Mouse (Mus musculus): ENCODE data around the gene Lcmt1. TPM values are rescaled to one million over a fixed set of nuclear protein-coding genes. Genes with fewer than 3 reads are reported as not detected.

The Lcmt1 gene
- polyA plus RNA-seq, 1 experiment from 2014 or later, result 100 TPM

DNA sequence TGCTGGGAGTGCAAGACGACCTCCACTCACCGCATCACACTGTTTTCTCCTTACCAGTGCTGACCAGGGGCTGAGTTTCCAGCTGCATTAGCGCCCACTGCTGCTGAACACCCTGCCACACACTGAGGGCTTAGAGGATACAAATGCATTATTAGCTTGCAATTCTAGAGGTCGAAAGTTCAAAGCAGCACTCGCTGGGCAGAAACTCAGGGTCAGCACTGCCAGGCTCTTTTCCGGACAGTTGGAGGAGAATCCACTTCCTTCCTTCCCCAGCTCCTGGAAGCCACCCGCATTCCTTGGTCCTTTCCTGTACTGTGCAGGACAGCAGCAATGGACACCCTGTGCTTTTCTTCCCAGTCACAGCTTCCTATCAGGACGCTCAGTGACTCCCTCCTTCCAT is 31.2 kb upstream of the Lcmt1 start:
- Histone ChIP-seq H3K27ac (replicated peaks; ENCODE audit: low read depth, low read length) (no peak overlapping the region), H3K9ac (replicated peaks; ENCODE audit: low read length) (no peak overlapping the region), H3K4me2 (ENCODE audit: low read length) (no peak overlapping the region), H3K36me3 (ENCODE audit: control insufficient read depth, insufficient read depth, low read length) (no peaks in the 10 kb centered on the region), H3K9me3 (ENCODE audit: control insufficient read depth, low read length) (no peaks in the 10 kb centered on the region), H3K27me3 (ENCODE audit: control insufficient read depth, insufficient read depth, low read length) (no peaks in the 10 kb centered on the region), H3K4me3 (replicated peaks; ENCODE audit: low read depth, low read length) (no peak overlapping the region), H3K4me1 (ENCODE audit: control insufficient read depth, insufficient read depth, low read length) (no peaks in the 10 kb centered on the region)
- no peak for ATAC-seq (ENCODE audit: low FRiP score, low TSS enrichment)
- DNase-seq, result no peak
- WGBS, result 62% methylated on average over 8 of the region's 8 CpGs

DNA sequence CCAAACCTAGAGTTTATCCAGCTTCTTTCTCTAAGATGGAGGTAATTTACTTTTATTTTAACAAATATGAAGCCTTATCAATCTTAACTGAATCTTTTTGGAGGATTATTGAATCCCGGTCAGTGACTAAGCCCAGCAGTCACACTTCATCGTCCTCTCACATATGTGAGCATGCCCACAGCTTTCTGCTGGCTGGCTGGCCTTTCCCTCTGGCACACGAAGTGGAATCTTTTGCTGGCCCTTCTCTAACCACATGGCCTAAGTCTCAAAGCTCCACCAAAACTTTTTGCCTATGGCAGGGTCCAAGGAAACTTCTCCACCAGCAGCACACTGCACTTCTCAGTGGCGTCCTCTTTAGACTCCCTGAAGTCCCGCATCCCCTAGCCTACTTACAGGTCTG is 27.7 kb upstream of the Lcmt1 start:
- Histone ChIP-seq H3K4me2 (ENCODE audit: low read length) (no peak overlapping the region), H3K4me1 (ENCODE audit: control insufficient read depth, insufficient read depth, low read length) (no peaks in the 10 kb centered on the region), H3K9me3 (ENCODE audit: control insufficient read depth, low read length) (no peaks in the 10 kb centered on the region), H3K36me3 (ENCODE audit: control insufficient read depth, insufficient read depth, low read length) (no peaks in the 10 kb centered on the region), H3K9ac (replicated peaks; ENCODE audit: low read length) (no peak overlapping the region), H3K4me3 (replicated peaks; ENCODE audit: low read depth, low read length) (no peak overlapping the region), H3K27me3 (ENCODE audit: control insufficient read depth, insufficient read depth, low read length) (no peaks in the 10 kb centered on the region), H3K27ac (replicated peaks; ENCODE audit: low read depth, low read length) (no peak overlapping the region)
- no peak for ATAC-seq (ENCODE audit: low FRiP score, low TSS enrichment)
- 42% methylated on average over 5 of the region's 5 CpGs for WGBS
- DNase-seq, result peak; percentile 3

DNA sequence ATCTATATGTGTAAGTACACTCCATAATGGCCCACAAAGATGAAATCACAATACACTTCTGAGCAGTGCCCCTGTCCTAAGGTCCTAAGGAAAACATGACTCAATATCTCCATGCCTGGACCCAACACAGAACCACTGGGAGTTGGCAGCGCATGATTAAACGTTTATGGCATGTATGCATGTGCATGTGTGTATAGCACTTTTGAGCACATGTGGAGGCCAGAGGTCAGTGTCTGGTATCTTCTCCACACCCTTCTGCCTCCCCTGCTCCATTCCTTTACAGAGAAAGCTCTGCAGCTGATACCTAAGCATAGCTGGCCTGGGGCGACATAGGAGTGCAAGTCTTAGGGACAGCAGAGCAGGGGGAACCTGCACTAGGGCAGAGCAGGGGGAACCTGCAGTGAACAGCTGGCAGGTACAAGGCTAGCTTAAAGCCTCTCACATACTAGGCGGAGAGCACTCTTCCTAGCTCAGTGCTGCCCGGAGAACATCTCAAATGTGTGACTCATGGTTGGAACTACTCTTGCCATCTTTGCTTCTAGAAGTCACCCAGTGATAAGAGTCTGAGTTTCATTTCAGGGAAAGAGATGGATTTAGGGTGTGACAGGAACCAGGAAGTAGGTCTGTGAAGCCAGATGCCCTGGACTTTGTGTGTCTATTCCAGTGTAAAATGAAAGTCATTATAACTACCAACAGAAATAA is 25.4 kb upstream of the Lcmt1 start:
- no peaks in the 10 kb centered on the region for H3K4me1 ChIP-seq (ENCODE audit: control insufficient read depth, insufficient read depth, low read length)
- 95% methylated on average over 5 of the region's 5 CpGs for WGBS
- H3K4me3 ChIP-seq (replicated peaks; ENCODE audit: low read depth, low read length), result no peak overlapping the region
- no peaks in the 10 kb centered on the region for H3K27me3 ChIP-seq (ENCODE audit: control insufficient read depth, insufficient read depth, low read length)
- no peaks in the 10 kb centered on the region for H3K9me3 ChIP-seq (ENCODE audit: control insufficient read depth, low read length)
- DNase-seq (no peak), ATAC-seq (ENCODE audit: low FRiP score, low TSS enrichment) (no peak)
- no peak overlapping the region for H3K27ac ChIP-seq (replicated peaks; ENCODE audit: low read depth, low read length)
- no peak overlapping the region for H3K9ac ChIP-seq (replicated peaks; ENCODE audit: low read length)
- no peaks in the 10 kb centered on the region for H3K36me3 ChIP-seq (ENCODE audit: control insufficient read depth, insufficient read depth, low read length)
- no peak overlapping the region for H3K4me2 ChIP-seq (ENCODE audit: low read length)

DNA sequence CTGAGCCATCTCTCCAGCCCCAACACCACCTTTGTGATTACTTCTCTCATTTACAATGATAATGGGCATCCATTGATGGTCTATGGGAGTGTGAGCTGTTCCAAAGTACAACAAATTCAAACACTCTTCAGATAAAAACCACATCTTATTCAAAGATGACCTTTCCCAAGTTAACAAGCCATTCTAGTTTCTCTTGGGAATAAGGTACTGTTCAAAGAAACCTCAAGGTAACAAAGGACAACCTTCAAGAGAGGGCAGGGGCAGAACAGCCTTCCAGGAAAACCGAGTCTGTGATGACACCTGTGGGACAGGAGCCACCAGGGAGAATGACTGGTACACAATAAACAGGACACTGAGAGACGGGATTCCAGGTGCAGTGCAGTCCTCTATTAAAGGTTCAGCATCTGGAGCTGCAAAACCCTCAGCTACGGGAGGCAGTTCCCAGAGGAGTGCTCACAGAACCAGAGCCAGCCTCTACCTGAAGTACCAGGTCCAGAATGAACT is 24.5 kb upstream of the Lcmt1 start:
- Histone ChIP-seq H3K4me2 (ENCODE audit: low read length) (no peak overlapping the region), H3K36me3 (ENCODE audit: control insufficient read depth, insufficient read depth, low read length) (no peaks in the 10 kb centered on the region), H3K4me3 (replicated peaks; ENCODE audit: low read depth, low read length) (no peak overlapping the region), H3K27ac (replicated peaks; ENCODE audit: low read depth, low read length) (no peak overlapping the region), H3K27me3 (ENCODE audit: control insufficient read depth, insufficient read depth, low read length) (no peaks in the 10 kb centered on the region), H3K4me1 (ENCODE audit: control insufficient read depth, insufficient read depth, low read length) (no peaks in the 10 kb centered on the region), H3K9ac (replicated peaks; ENCODE audit: low read length) (no peak overlapping the region), H3K9me3 (ENCODE audit: control insufficient read depth, low read length) (no peaks in the 10 kb centered on the region)
- 88% methylated on average over 3 of the region's 3 CpGs for WGBS
- ATAC-seq (ENCODE audit: low FRiP score, low TSS enrichment) (no peak), DNase-seq (no peak)

DNA sequence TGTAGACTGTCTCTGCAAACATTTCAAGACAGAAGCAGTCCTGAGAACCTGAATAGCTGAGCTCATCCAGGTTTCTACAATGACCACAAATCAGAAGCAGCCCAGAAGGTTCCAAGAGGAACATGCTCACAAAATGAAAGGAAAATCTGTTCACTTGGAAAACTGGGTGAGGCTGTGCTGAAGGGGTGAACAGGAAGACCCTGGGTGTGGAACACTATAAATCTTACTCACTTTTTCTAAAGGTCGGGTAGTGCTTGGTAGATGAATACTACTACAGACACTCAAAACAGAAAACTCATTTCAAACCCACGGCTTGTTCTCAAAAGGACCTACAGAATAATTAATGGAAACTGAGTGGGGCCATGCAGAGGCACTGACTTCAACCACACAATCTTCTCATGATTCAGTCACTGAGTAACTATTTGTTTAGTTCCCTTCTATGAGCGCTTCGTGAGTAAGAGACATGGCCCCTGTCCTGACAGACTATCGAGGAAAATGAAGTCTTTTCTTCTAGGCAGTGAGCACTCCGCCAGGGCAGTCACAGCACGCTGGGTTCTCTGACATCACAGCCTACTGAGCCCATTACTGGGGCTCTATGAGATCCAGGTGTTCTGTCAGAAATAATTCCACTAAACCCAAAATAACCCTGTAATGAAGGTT is 22.8 kb upstream of the Lcmt1 start:
- H3K36me3 ChIP-seq (ENCODE audit: control insufficient read depth, insufficient read depth, low read length), result no peaks in the 10 kb centered on the region
- no peaks in the 10 kb centered on the region for H3K27me3 ChIP-seq (ENCODE audit: control insufficient read depth, insufficient read depth, low read length)
- WGBS, result 89% methylated on average over 7 of the region's 7 CpGs
- H3K9ac ChIP-seq (replicated peaks; ENCODE audit: low read length), result no peak overlapping the region
- no peak overlapping the region for H3K27ac ChIP-seq (replicated peaks; ENCODE audit: low read depth, low read length)
- H3K4me3 ChIP-seq (replicated peaks; ENCODE audit: low read depth, low read length), result no peak overlapping the region
- no peaks in the 10 kb centered on the region for H3K4me1 ChIP-seq (ENCODE audit: control insufficient read depth, insufficient read depth, low read length)
- no peaks in the 10 kb centered on the region for H3K9me3 ChIP-seq (ENCODE audit: control insufficient read depth, low read length)
- no peak for ATAC-seq (ENCODE audit: low FRiP score, low TSS enrichment)
- H3K4me2 ChIP-seq (ENCODE audit: low read length), result no peak overlapping the region
- DNase-seq, result no peak

- Histone ChIP-seq H3K4me2 (ENCODE audit: low read length) (no peak overlapping the region), H3K9me3 (ENCODE audit: control insufficient read depth, low read length) (no peaks in the 10 kb centered on the region), H3K4me1 (ENCODE audit: control insufficient read depth, insufficient read depth, low read length) (no peaks in the 10 kb centered on the region), H3K9ac (replicated peaks; ENCODE audit: low read length) (no peak overlapping the region), H3K36me3 (ENCODE audit: control insufficient read depth, insufficient read depth, low read length) (no peaks in the 10 kb centered on the region), H3K27ac (replicated peaks; ENCODE audit: low read depth, low read length) (no peak overlapping the region), H3K27me3 (ENCODE audit: control insufficient read depth, insufficient read depth, low read length) (no peaks in the 10 kb centered on the region), H3K4me3 (replicated peaks; ENCODE audit: low read depth, low read length) (no peak overlapping the region)
- ATAC-seq (ENCODE audit: low FRiP score, low TSS enrichment) (no peak), DNase-seq (no peak)
- 72% methylated on average over 11 of the region's 11 CpGs for WGBS
Measured at GRCm38 (mm10) chr7:123349813-123350212, 19.8 kb upstream of the Lcmt1 start.

DNA sequence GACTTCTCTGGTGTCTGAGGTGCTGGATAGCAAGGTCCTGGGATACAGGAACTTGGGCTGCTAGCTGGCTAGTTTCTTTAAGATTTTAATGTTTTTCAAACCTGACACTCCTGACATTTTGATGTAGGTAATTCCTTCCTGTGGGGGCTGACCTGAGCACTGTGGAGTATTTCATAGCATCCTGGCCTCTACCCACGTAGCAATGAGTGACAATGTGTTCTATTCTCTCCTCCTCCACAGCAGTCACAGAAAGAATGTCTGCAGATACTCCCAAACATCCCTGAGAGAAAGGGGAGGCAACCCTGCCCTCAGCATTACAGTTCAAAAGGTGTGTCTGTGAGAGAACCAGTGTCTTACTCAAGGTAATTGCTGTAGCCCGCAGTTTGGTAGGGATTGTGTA is 19.3 kb upstream of the Lcmt1 start:
- no peaks in the 10 kb centered on the region for H3K4me1 ChIP-seq (ENCODE audit: control insufficient read depth, insufficient read depth, low read length)
- H3K4me3 ChIP-seq (replicated peaks; ENCODE audit: low read depth, low read length), result no peak overlapping the region
- DNase-seq, result no peak
- ATAC-seq (ENCODE audit: low FRiP score, low TSS enrichment), result no peak
- no peak overlapping the region for H3K9ac ChIP-seq (replicated peaks; ENCODE audit: low read length)
- no peaks in the 10 kb centered on the region for H3K36me3 ChIP-seq (ENCODE audit: control insufficient read depth, insufficient read depth, low read length)
- WGBS, result 77% methylated on average over 2 of the region's 2 CpGs
- no peaks in the 10 kb centered on the region for H3K27me3 ChIP-seq (ENCODE audit: control insufficient read depth, insufficient read depth, low read length)
- no peak overlapping the region for H3K4me2 ChIP-seq (ENCODE audit: low read length)
- no peaks in the 10 kb centered on the region for H3K9me3 ChIP-seq (ENCODE audit: control insufficient read depth, low read length)
- no peak overlapping the region for H3K27ac ChIP-seq (replicated peaks; ENCODE audit: low read depth, low read length)

DNA sequence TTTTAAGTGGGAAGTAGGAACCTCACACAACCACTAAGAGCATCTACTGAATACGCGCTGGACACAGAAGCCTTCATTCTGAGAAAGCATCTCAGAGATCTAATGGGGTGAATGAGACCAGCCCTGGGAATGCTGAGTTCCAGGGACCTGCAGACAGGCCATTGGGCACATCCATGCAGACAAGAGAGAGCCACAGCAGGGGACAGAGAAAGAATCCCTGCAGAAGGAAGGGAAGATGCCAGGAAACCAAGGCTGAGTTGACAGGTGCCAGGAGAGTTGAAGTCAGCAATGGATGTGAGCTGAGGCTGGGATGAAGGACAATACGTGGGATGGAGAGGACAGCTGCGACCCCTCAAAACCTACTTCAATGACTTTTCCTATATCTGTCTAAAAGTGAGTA is 16.5 kb upstream of the Lcmt1 start:
- no peaks in the 10 kb centered on the region for H3K9me3 ChIP-seq (ENCODE audit: control insufficient read depth, low read length)
- no peak overlapping the region for H3K9ac ChIP-seq (replicated peaks; ENCODE audit: low read length)
- H3K27ac ChIP-seq (replicated peaks; ENCODE audit: low read depth, low read length), result no peak overlapping the region
- DNase-seq, result no peak
- H3K4me3 ChIP-seq (replicated peaks; ENCODE audit: low read depth, low read length), result no peak overlapping the region
- H3K4me2 ChIP-seq (ENCODE audit: low read length), result no peak overlapping the region
- 98% methylated on average over 4 of the region's 4 CpGs for WGBS
- H3K27me3 ChIP-seq (ENCODE audit: control insufficient read depth, insufficient read depth, low read length), result no peaks in the 10 kb centered on the region
- H3K36me3 ChIP-seq (ENCODE audit: control insufficient read depth, insufficient read depth, low read length), result no peaks in the 10 kb centered on the region
- ATAC-seq (ENCODE audit: low FRiP score, low TSS enrichment), result no peak
- H3K4me1 ChIP-seq (ENCODE audit: control insufficient read depth, insufficient read depth, low read length), result no peaks in the 10 kb centered on the region

GRCm38 (mm10) chr7:123353879-123354278 is 15.7 kb upstream of the Lcmt1 start:
- Histone ChIP-seq H3K9ac (replicated peaks; ENCODE audit: low read length) (no peak overlapping the region), H3K4me1 (ENCODE audit: control insufficient read depth, insufficient read depth, low read length) (no peaks in the 10 kb centered on the region), H3K27ac (replicated peaks; ENCODE audit: low read depth, low read length) (no peak overlapping the region), H3K4me3 (replicated peaks; ENCODE audit: low read depth, low read length) (no peak overlapping the region), H3K36me3 (ENCODE audit: control insufficient read depth, insufficient read depth, low read length) (no peaks in the 10 kb centered on the region), H3K9me3 (ENCODE audit: control insufficient read depth, low read length) (no peaks in the 10 kb centered on the region), H3K27me3 (ENCODE audit: control insufficient read depth, insufficient read depth, low read length) (no peaks in the 10 kb centered on the region), H3K4me2 (ENCODE audit: low read length) (no peak overlapping the region)
- DNase-seq, result no peak
- 84% methylated on average over 5 of the region's 5 CpGs for WGBS
- no peak for ATAC-seq (ENCODE audit: low FRiP score, low TSS enrichment)
